Mouse (Mus musculus): ENCODE measurements at regions not wholly inside any gene's neighbourhood (a gene's known extent, or its start where the extent isn't known, plus 50 kb on each side); places are given as distances from the start of the nearest gene placed in this dataset.

DNA sequence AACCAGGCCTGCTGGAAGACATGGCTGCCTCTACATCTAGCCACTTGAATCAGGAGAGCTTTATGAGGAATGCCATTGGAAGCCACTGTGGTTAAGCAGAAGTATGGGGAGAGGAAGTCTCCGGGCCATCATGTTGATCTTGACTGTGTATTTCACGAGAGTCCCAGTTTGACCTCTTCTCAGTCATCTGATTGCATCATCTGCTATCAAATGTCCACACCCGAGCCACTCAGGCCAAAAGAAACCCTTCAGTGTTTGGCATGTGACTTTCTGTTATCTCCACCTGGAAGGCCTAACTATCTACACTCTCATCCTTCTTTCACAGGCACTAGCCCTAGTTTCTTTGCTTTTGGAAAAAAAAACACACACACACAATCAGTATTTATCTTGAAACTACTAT is 186.9 kb upstream of the Id2 start:
- DNase-seq, result no peak

DNA sequence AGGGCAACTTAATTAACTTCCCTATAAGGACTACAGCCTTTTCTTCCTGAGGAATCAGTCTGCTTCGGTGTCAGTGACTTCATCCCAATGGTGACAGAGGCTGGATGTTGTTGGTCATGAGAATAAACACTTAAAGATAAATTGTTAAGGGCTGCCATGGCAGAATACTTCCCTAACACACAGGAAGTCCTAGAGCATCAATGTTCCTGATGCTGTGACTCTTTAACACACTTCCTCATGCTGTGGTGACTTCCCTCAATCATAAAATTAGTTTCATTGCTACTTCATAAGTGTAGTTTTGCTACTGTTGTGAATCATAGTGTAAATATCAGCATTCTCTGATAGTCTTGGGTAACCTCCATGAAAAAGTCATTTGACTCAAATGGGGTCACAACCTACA is 184.5 kb upstream of the Id2 start:
- no peak for DNase-seq

DNA sequence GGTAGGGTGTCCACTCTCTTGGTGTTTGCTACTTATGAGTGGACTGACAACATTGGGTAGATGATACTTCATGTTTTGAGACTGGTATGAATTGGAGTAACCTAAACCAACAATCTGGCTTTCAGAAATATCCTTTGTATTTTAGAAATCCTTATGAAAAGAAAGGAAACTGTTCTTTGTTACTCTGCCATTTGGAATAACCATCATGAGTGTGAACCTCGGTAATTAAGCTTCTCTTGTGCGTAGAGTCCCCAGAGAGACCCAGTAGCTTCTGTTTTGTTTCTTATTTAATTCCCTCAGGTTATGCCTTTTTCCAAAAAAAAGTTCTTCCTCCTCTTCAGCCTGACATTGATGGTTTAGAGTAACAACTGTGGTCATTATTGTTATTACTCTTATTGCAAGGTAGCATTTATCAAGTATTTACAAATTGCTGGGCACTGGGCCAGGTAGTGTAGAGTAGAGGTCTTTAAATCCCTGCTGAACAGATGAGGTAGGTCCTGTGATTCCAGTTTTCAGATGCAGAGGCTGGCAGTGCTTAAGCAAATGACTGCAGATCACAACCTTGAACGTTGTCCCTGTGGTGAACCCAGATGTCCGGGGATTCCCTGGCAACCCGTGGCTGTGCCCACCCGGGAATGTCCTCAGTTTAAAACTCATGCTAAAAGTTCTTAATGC is 176.8 kb upstream of the Id2 start:
- DNase-seq, result no peak

GRCm38 (mm10) chr12:25272752-25273125 is 175.8 kb upstream of the Id2 start:
- no peak for DNase-seq

GRCm38 (mm10) chr12:25272114-25272751 is 175.3 kb upstream of the Id2 start:
- DNase-seq, result no peak

- no peak for DNase-seq
Observed at GRCm38 (mm10) chr12:25269878-25270277, 172.9 kb upstream of the Id2 start.

- DNase-seq, result peak; percentile 54 to 58
Observed at GRCm38 (mm10) chr12:25268871-25269850, 172.2 kb upstream of the Id2 start.

- DNase-seq, result no peak
Observed at GRCm38 (mm10) chr12:25268323-25268722, 171.4 kb upstream of the Id2 start.

DNA sequence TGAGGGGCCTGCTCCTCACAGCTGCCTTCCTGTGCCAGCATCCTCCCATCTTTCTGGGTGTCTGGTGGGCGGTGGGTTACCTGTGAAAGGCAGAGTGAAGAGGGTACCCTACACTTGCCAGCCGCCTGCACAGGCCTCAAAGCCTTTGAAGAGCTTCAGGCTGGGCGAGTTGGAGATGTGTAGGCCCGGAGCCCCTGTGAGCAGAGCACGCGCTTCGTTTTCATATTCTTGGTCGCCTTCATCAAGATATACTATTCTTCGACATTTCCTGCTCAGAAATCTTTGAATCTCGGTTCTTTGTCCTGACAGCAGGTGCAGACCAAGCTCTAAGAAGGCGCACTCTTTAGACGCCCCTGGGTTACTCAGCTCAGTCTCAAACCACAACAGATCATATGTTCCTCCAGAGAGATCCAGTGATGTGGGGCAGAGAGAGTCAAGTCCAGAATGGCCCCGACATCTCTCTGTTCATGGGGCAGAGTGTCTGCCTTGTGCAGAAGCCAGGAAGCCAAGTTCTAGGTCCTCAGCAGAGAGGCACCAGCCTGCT is 170.7 kb upstream of the Id2 start:
- no peak for DNase-seq

DNA sequence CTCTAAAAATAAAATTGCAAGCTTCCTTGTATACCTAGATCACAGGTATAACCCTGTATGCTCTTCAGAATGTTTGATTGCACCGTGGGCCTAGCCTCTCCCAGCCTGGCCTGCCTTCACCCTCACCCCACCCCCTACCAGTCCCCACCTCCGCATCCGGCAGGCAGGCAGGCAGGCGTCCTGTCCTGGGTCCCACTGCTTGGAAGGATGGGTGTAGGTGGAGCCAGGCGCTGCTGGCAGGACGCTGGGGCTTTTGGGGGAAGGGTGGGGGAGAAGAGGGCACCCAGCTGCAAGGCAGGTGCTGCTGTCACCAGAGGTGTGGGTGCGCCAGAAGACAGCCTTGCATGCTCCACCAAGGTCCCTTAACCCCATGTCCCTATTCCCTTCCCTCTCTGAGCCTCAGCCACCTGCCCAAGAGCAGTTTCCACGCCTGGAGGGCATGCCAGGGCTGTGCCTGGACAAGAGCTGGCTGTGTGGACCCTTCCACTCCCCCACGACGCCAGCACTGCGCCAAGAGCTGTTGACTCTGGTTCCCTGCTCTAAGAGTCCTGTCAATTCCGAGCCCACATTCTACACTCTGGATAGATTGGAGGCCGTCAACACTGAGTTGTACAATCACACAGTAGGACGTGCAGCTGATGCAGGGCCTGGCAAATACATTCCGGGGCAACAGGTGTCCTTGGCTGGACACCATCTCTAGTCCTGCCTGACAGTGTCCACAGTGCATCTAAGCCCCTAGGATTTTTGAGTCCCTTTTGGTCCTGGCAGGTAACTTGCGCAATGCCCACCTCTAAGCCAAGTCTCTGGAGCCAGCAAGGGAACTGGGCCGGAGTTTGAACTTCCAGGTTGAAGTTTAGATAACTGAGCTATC is 170.0 kb upstream of the Id2 start:
- no peak for DNase-seq

DNA sequence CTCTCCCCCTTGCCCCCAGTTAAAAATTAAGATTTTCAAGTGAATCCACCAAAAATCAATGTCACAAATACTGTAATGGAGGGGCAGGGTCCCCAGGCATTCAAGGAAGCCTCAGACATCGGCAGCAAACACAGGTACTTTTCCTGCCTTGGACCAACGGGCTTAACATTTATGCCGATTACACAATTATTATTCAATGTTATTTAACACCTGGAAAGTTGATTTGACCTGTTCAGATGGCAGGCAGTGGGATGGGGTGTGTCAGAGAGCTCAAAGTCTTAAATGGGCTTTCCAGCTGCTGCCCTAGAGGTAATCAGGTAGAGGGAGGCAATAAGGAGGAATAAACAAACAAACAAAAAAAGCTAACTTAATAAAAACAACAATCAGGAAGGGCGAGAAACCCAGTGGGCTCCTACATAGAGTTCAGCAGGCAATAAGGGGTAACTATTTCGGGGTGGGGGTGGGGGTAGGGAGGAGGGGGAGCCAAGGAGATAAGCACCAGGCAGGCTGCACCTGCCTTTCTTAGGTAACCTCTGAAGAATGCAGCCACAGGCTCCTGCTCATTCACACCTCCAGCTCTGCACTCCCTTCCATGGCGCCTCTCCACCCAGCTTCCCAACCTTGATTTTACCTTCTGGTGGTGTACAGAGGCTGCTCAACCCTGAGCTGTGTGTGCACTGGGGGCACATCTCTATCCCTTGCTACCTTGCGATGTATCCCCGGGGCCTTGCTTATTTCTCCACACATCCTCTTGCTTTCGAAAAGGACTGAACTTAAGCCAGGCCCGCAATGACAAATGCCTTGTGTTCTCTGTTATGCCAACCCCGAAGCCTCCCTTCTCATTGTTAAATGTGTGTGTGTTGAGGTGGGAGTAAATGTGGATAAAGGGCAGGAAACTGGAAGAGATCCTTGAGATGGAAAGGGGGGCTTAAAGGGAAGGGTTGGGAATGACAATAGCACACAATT is 168.9 kb upstream of the Id2 start:
- no peak for DNase-seq

- DNase-seq, result no peak
Observed at GRCm38 (mm10) chr12:25265066-25265465, 168.1 kb upstream of the Id2 start.

GRCm38 (mm10) chr12:25264408-25264807 is 167.5 kb upstream of the Id2 start:
- no peak for DNase-seq

DNA sequence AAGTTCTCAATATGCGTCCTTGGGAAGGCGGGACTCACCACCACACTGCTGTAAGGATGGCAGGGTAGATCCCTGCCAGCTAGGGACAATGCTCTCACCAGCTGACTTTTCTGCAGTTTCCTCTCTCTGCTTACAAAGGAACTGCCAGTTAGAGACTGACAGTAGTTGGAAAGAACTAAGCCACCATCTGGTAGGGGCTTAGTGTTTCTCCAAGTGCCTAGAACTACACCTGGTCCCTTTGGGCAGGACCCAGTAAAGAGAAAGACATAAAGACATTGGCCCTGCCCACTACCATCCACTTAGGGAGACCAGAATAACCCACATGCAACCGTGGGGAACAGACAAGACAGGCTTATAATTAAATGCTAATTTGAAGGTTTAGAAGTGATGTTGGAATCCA is 165.5 kb upstream of the Id2 start:
- DNase-seq, result no peak

DNA sequence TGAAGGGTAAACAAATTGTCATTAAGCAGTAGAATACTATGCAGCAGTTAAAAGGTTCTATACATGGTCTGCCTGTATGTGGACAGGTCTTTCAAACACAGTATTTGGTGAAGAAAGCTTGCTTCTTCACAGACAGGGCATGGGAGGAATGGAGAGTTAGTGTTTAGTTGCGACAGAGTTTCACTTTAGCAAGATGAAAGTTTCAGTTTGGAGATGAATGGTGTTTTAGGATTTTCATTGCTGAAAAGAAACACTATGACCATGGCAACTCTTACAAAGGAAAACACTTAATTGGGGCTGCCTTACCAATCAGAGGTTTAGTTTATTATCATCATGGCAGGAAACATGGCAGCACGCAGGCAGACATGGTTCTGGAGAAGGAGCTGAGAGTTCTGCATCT is 162.2 kb upstream of the Id2 start:
- DNase-seq, result no peak

GRCm38 (mm10) chr12:25256268-25256667 is 159.3 kb upstream of the Id2 start:
- no peak for DNase-seq

GRCm38 (mm10) chr12:25254716-25255115 is 157.8 kb upstream of the Id2 start:
- DNase-seq, result no peak

DNA sequence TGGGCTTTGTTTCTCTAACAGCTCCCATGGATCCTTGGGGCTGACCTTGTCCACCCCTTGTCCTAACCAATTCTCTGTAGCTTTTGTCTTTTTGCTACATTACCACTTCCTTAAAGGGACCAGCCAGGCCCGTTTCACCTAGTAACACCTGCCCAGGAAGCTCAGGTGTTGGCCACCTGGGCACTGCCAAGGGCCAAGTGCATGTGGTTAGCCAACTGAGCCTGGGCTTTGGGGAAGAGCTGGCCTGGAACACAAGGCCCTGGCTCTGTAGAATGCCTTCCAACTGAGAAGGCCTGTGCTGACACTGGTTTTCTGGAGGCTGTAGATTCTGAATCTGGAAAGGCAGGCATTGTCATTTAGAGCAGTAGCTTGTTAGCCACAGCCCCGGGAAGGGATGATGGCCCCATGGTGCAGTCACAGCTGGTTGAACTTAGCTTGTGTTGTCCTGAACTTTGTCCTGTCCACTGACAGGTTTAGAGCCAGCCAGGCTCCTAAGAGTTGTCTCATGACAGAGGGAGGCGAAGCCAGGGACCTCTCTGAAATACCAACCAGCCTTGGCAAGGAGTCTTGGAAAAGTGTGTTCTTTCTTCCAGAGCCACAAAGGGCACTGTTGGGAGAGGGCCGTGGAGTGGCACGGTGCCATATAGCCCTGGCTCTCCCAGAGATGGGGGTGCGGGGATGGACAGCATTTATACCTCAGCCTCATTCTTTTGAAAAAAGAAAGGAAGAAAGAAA is 156.0 kb upstream of the Id2 start:
- DNase-seq, result peak; percentile 89 to 93

- peak; percentile 51 to 61 for DNase-seq
Observed at GRCm38 (mm10) chr12:25251411-25252171, 154.7 kb upstream of the Id2 start.

DNA sequence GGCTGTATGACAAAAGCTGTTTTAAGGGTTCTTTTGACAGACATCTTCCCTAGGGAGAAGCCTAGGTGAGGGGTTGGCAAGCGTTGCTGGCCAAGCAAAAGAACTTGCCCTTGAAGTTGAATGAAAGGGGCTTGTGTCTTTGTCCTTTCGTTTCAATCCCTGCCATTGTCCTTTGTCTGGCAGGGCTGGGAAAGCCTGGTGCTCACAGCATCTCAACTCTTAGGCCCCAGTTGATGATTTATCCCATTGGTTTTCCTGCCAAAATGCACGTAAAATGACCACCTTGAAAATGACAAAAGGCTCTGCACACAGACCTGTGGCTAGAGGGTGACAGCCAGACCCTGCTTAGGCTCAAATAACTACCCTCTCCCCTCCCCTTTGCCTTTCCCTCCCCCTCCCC is 153.9 kb upstream of the Id2 start:
- DNase-seq, result no peak
